Mouse (Mus musculus): ENCODE measurements around the gene Toe1. TPM values are rescaled to one million over a fixed set of nuclear protein-coding genes. Genes with fewer than 3 reads are reported as not detected.

The Toe1 gene
- polyA plus RNA-seq, 1 experiment from 2014 or later: 13.3 TPM

GRCm38 (mm10) chr4:116799901-116800300, 7.5 kb downstream of the Toe1 start:
- Histone ChIP-seq H3K9me3 (ENCODE audit: control insufficient read depth) (no peaks in the 10 kb centered on the region), H3K4me2 (replicated peaks; ENCODE audit: low read depth) (no peak overlapping the region), H3K27me3 (replicated peaks; ENCODE audit: control insufficient read depth, insufficient read depth, low read length) (no peaks in the 10 kb centered on the region), H3K4me3 (ENCODE audit: low read depth, low read length) (no peak overlapping the region), H3K4me1 (replicated peaks; ENCODE audit: control insufficient read depth, insufficient read depth, low read length) (0 out of 2 replicates have a peak, but pooled peaks cover 2% of the 10 kb centered on the region), H3K9ac (ENCODE audit: low read depth, low read length) (no peak overlapping the region), H3K27ac (ENCODE audit: low read depth, low read length) (no peak overlapping the region), H3K36me3 (ENCODE audit: control insufficient read depth, insufficient read depth) (peaks cover 39% of the 10 kb centered on the region)
- WGBS: 36% methylated on average over 5 of the region's 5 CpGs
- peak; percentile 65 for TF ChIP-seq CTCF (IDR thresholded peaks at IDR 0.05; ENCODE audit: low read depth)
- ATAC-seq: no peak

- Histone ChIP-seq H3K4me3 (ENCODE audit: low read depth, low read length) (no peak overlapping the region), H3K4me2 (replicated peaks; ENCODE audit: low read depth) (no peak overlapping the region; the same call in 1 of the 2 replicates), H3K4me1 (replicated peaks; ENCODE audit: control insufficient read depth, insufficient read depth, low read length) (0 out of 2 replicates have a peak, but pooled peaks cover 2% of the 10 kb centered on the region), H3K27ac (ENCODE audit: low read depth, low read length) (no peak overlapping the region), H3K27me3 (replicated peaks; ENCODE audit: control insufficient read depth, insufficient read depth, low read length) (no peaks in the 10 kb centered on the region), H3K9me3 (ENCODE audit: control insufficient read depth) (no peaks in the 10 kb centered on the region), H3K9ac (ENCODE audit: low read depth, low read length) (no peak overlapping the region), H3K36me3 (ENCODE audit: control insufficient read depth, insufficient read depth) (peaks cover 8% of the 10 kb centered on the region; the same call in 1 of the 2 replicates)
- peak; percentile 55 for ATAC-seq
- WGBS: 21% methylated on average over 1 of the region's 1 CpGs
- no peak for TF ChIP-seq CTCF (IDR thresholded peaks at IDR 0.05; ENCODE audit: low read depth)
Measured at GRCm38 (mm10) chr4:116796442-116797110, 10.9 kb downstream of the Toe1 start.

- Histone ChIP-seq H3K4me2 (replicated peaks; ENCODE audit: low read depth) (no peak overlapping the region), H3K9me3 (ENCODE audit: control insufficient read depth) (no peaks in the 10 kb centered on the region), H3K27me3 (replicated peaks; ENCODE audit: control insufficient read depth, insufficient read depth, low read length) (no peaks in the 10 kb centered on the region), H3K4me1 (replicated peaks; ENCODE audit: control insufficient read depth, insufficient read depth, low read length) (0 out of 2 replicates have a peak, but pooled peaks cover 2% of the 10 kb centered on the region), H3K9ac (ENCODE audit: low read depth, low read length) (no peak overlapping the region), H3K4me3 (ENCODE audit: low read depth, low read length) (no peak overlapping the region), H3K27ac (ENCODE audit: low read depth, low read length) (no peak overlapping the region), H3K36me3 (ENCODE audit: control insufficient read depth, insufficient read depth) (no peaks in the 10 kb centered on the region; the same call in 1 of the 2 replicates)
- WGBS: 78% methylated on average over 2 of the region's 2 CpGs
- peak; percentile 49 for TF ChIP-seq CTCF (IDR thresholded peaks at IDR 0.05; ENCODE audit: low read depth)
- no peak for ATAC-seq
Measured at GRCm38 (mm10) chr4:116794273-116794672, 13.2 kb downstream of the Toe1 start.

GRCm38 (mm10) chr4:116792453-116792852, 15.0 kb downstream of the Toe1 start:
- no peak for TF ChIP-seq CTCF (IDR thresholded peaks at IDR 0.05; ENCODE audit: low read depth)
- no peak overlapping the region for H3K4me2 ChIP-seq (replicated peaks; ENCODE audit: low read depth)
- ATAC-seq: no peak
- H3K27ac ChIP-seq (ENCODE audit: low read depth, low read length): no peak overlapping the region
- no peaks in the 10 kb centered on the region for H3K9me3 ChIP-seq (ENCODE audit: control insufficient read depth)
- 0 out of 2 replicates have a peak, but pooled peaks cover 2% of the 10 kb centered on the region for H3K4me1 ChIP-seq (replicated peaks; ENCODE audit: control insufficient read depth, insufficient read depth, low read length)
- 80% methylated on average over 8 of the region's 8 CpGs for WGBS
- no peaks in the 10 kb centered on the region for H3K27me3 ChIP-seq (replicated peaks; ENCODE audit: control insufficient read depth, insufficient read depth, low read length)
- H3K9ac ChIP-seq (ENCODE audit: low read depth, low read length): no peak overlapping the region
- no peak overlapping the region for H3K4me3 ChIP-seq (ENCODE audit: low read depth, low read length)
- no peaks in the 10 kb centered on the region; the same call in 1 of the 2 replicates for H3K36me3 ChIP-seq (ENCODE audit: control insufficient read depth, insufficient read depth)

- Histone ChIP-seq H3K36me3 (ENCODE audit: control insufficient read depth, insufficient read depth) (no peaks in the 10 kb centered on the region; the same call in 1 of the 2 replicates), H3K9ac (ENCODE audit: low read depth, low read length) (no peak overlapping the region), H3K4me3 (ENCODE audit: low read depth, low read length) (no peak overlapping the region), H3K27ac (ENCODE audit: low read depth, low read length) (no peak overlapping the region), H3K27me3 (replicated peaks; ENCODE audit: control insufficient read depth, insufficient read depth, low read length) (no peaks in the 10 kb centered on the region), H3K4me2 (replicated peaks; ENCODE audit: low read depth) (no peak overlapping the region), H3K4me1 (replicated peaks; ENCODE audit: control insufficient read depth, insufficient read depth, low read length) (no peaks in the 10 kb centered on the region), H3K9me3 (ENCODE audit: control insufficient read depth) (no peaks in the 10 kb centered on the region)
- peak; percentile 51; the same call in 1 of the 2 replicates for ATAC-seq
- TF ChIP-seq CTCF (IDR thresholded peaks at IDR 0.05; ENCODE audit: low read depth): peak; percentile 93
- WGBS: 7% methylated on average over 3 of the region's 3 CpGs
Measured at GRCm38 (mm10) chr4:116788956-116789355, 18.5 kb downstream of the Toe1 start.

GRCm38 (mm10) chr4:116787985-116788760, 19.3 kb downstream of the Toe1 start:
- Histone ChIP-seq H3K9ac (ENCODE audit: low read depth, low read length) (no peak overlapping the region), H3K9me3 (ENCODE audit: control insufficient read depth) (no peaks in the 10 kb centered on the region), H3K4me3 (ENCODE audit: low read depth, low read length) (no peak overlapping the region), H3K4me2 (replicated peaks; ENCODE audit: low read depth) (no peak overlapping the region), H3K27ac (ENCODE audit: low read depth, low read length) (no peak overlapping the region), H3K36me3 (ENCODE audit: control insufficient read depth, insufficient read depth) (no peaks in the 10 kb centered on the region; the same call in 1 of the 2 replicates), H3K4me1 (replicated peaks; ENCODE audit: control insufficient read depth, insufficient read depth, low read length) (no peaks in the 10 kb centered on the region), H3K27me3 (replicated peaks; ENCODE audit: control insufficient read depth, insufficient read depth, low read length) (no peaks in the 10 kb centered on the region)
- TF ChIP-seq CTCF (IDR thresholded peaks at IDR 0.05; ENCODE audit: low read depth): peak; percentile 32; the same call in 1 of the 2 replicates
- no peak for ATAC-seq
- WGBS: 50% methylated on average over 7 of the region's 7 CpGs

All from intestine, postnatal 0 days (tissue).